Mouse (Mus musculus) midbrain, embryonic 14.5 days (tissue): ENCODE measurements around the gene Dglucy. TPM values are rescaled to one million over a fixed set of nuclear protein-coding genes. Genes with fewer than 3 reads are reported as not detected.

Source experiments
- ATAC-seq: fragments of 200-750 bp; cut with Nextera tagmentation; 2 replicates; pipeline ENCODE4 v1.8.0; 2017; ENCODE audit warnings: moderate number of reproducible peaks, moderate library complexity; ENCODE audit not compliant: low FRiP score, low TSS enrichment
- DNase-seq: peaks from one replicate; pipeline ENCODE4 v3.0.0-alpha.2; 2015
- H3K27ac ChIP-seq: fragments of 300-500 bp; sonication (generic); replicated peaks from 2 replicates; pipeline ENCODE4 v1.5.1; 2014; ENCODE audit warnings: mild to moderate bottlenecking, low read depth, low read length, moderate library complexity
- H3K27me3 ChIP-seq: fragments of 300-500 bp; sonication (generic); 2 replicates; pipeline ENCODE4 v1.6.1; 2014; ENCODE audit warnings: low read length, control low read depth, mixed read lengths; ENCODE audit not compliant: control insufficient read depth, insufficient read depth
- H3K36me3 ChIP-seq: fragments of 300-500 bp; sonication (generic); 2 replicates; pipeline ENCODE4 v1.6.1; 2014; ENCODE audit warnings: low read length, control low read depth; ENCODE audit not compliant: control insufficient read depth, insufficient read depth
- H3K4me1 ChIP-seq: fragments of 300-500 bp; sonication (generic); 2 replicates; pipeline ENCODE4 v1.6.1; 2014; ENCODE audit warnings: mild to moderate bottlenecking, antibody characterized with exemption, low read length, control low read depth; ENCODE audit not compliant: control insufficient read depth, insufficient read depth
- H3K4me2 ChIP-seq: fragments of 300-500 bp; sonication (generic); 2 replicates; pipeline ENCODE4 v1.6.1; 2014; ENCODE audit warnings: mild to moderate bottlenecking, low read length, moderate library complexity
- H3K4me3 ChIP-seq: fragments of 300-500 bp; sonication (generic); replicated peaks from 2 replicates; pipeline ENCODE4 v1.5.1; 2014; ENCODE audit warnings: low read depth, low read length
- H3K9ac ChIP-seq: fragments of 300-500 bp; sonication (generic); replicated peaks from 2 replicates; pipeline ENCODE4 v1.6.1; 2014; ENCODE audit warnings: mild to moderate bottlenecking, low read length, moderate library complexity
- H3K9me3 ChIP-seq: fragments of 300-500 bp; sonication (generic); 2 replicates; pipeline ENCODE4 v1.6.1; 2016; ENCODE audit warnings: low read length, control low read depth, mixed read lengths; ENCODE audit not compliant: control insufficient read depth
- WGBS: fragments of 180-500 bp; shearing (Covaris S2); extraction: QIAGEN DNeasy Blood & Tissue Kit; methylation state at CpG from one replicate; pipeline ENCODE4 v1.1.7; 2014; 5-methylcytosine and 5-hydroxymethylcytosine counted together
- polyA plus RNA-seq: library from polyadenylated mRNA; unstranded; fragments of >200 nt; fragmentation: Nextera tagmentation; extraction: Ambion mirVana; gene quantifications from 2 replicates; pipeline ENCODE4 v1.2.1, GENCODE M21; 2014

The Dglucy gene
- polyA plus RNA-seq, 1 experiment from 2014 or later, result 1.7 TPM

- H3K4me2 ChIP-seq, result no peak overlapping the region
- peaks cover 76% of the 10 kb centered on the region for H3K36me3 ChIP-seq
- ATAC-seq (no peak), DNase-seq (no peak)
- no peaks in the 10 kb centered on the region for H3K27me3 ChIP-seq
- 89% methylated on average over 12 of the region's 12 CpGs for WGBS
- H3K9me3 ChIP-seq, result no peaks in the 10 kb centered on the region
- no peaks in the 10 kb centered on the region for H3K4me1 ChIP-seq
- no peak overlapping the region for H3K4me3 ChIP-seq
- H3K9ac ChIP-seq, result no peak overlapping the region
- H3K27ac ChIP-seq, result no peak overlapping the region
Measured at GRCm38 (mm10) chr12:100945501-100945900, 166.6 kb downstream of the Dglucy start.

- Histone ChIP-seq H3K4me2 (no peak overlapping the region), H3K27ac (no peak overlapping the region), H3K9ac (no peak overlapping the region), H3K27me3 (no peaks in the 10 kb centered on the region), H3K4me3 (no peak overlapping the region), H3K9me3 (no peaks in the 10 kb centered on the region), H3K4me1 (no peaks in the 10 kb centered on the region), H3K36me3 (peaks cover 72% of the 10 kb centered on the region)
- DNase-seq, result no peak
- no peak for ATAC-seq
- WGBS, result 94% methylated on average over 12 of the region's 12 CpGs
Measured at GRCm38 (mm10) chr12:100945948-100946347, 167.1 kb downstream of the Dglucy start.

Other genes starting within 250 kb of the Dglucy start
- gene Rps6ka5, start 52.1 kb upstream of the Dglucy start, polyA plus RNA-seq, result 7.0 and 7.9 TPM in 2 replicates
- gene Gpr68, start 129.1 kb downstream of the Dglucy start, polyA plus RNA-seq, result 2.1 and 2.8 TPM in 2 replicates
- gene Ccdc88c, start 250.0 kb downstream of the Dglucy start, polyA plus RNA-seq, result 14.0 and 16.7 TPM in 2 replicates